Mouse (Mus musculus) liver, adult 2 months (tissue): ENCODE data around the gene Cpt1c.

Experiments used
- CTCF ChIP-seq: fragments of 200-500 bp; IDR thresholded peaks from 2 replicates; pipeline ENCODE4 v1.5.1; 2011; ENCODE audit warnings: low read depth, low read length, control low read depth
- POLR2A ChIP-seq: fragments of 200-500 bp; IDR thresholded peaks from 2 replicates; pipeline ENCODE4 v1.6.1; 2011; ENCODE audit warnings: low read length, control low read depth; ENCODE audit not compliant: insufficient read depth; ENCODE audit errors: extremely low read depth

GRCm38 (mm10) chr7:44986192-44986878 lies 11.7 kb upstream of the Cpt1c start, which contains the start of gene Prmt1:
- TF ChIP-seq CTCF (no peak), POLR2A (peak; percentile 21; the same call in 1 of the 2 replicates)
